Mouse (Mus musculus) neutrophil, adult 5-6 weeks (primary cell): ENCODE measurements at regions not wholly inside any gene's neighbourhood (a gene's known extent, or its start where the extent isn't known, plus 50 kb on each side); places are given as distances from the start of the nearest gene placed in this dataset.

Experiments
- ATAC-seq: fragments of 151-379, 151-347 bp; 2 replicates; pipeline ENCODE4 v1.8.0; 2017; ENCODE audit warnings: mild to moderate bottlenecking, moderate TSS enrichment; ENCODE audit not compliant: insufficient number of reproducible peaks, poor library complexity, low FRiP score, severe bottlenecking; ENCODE audit errors: extremely low read depth

DNA sequence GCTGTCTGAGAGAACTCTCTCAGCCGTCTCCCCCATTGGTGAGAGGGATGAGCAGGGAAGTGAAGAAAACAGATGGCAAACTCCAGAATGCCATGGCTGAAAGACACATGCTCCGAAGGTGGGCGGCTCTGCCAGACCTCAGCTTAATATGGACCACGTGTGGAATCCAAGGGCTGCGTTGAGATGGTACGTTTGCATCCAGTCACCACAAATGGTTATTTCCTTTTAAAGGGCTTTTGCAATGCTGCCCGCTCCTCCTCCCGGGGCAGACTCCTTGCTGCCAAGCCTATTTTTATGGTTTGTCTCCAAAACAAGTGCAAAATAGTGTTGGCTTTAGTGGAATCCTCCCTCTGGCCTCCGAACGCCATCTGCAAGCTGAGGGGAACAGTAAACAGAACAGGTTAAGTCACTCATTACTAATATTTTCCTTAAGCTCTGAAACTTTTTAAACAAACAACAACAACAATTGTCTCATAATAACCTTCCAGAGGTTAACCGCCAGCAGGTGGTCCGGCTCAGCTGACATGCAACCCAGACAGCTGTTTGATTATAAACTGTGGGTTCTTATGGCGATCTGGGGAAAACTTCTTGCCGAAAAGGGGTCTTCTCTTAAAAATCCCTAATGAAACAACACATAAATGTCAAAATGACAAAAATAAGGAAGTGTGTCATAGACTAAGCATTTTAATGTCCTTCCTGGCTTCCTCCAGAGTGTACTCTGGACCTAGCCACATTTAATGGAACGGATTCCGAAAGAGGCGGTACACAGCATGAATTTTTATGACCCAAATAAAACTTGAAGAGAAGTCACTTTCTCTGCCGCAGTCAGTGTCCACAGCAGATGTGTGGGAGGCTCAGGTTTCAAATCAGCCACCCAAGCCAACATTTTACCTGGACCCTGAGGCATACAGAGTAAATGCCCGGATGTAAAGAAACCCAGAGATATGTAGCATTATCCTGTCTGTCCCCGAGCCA is 405.3 kb upstream of the Meis1 start:
- no peak for ATAC-seq

DNA sequence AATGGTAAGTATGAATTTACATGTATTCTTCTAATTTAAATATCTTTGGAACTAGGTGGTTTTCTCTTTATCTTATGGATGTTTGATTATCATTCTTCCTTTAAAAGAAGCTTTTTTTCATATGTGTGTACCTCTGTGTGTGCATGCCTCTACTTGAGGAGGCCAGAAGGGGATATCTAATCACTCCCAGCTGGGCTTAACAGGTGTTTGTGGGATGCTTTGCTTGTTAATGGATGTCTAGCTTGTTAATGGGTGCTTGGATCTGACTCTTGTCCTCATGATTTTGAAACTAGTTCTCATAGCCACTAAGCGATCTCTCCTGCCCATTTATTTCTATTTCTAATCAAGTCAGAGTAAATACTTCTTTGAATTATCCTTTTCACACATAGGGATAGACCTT is 408.8 kb upstream of the Meis1 start:
- no peak for ATAC-seq

DNA sequence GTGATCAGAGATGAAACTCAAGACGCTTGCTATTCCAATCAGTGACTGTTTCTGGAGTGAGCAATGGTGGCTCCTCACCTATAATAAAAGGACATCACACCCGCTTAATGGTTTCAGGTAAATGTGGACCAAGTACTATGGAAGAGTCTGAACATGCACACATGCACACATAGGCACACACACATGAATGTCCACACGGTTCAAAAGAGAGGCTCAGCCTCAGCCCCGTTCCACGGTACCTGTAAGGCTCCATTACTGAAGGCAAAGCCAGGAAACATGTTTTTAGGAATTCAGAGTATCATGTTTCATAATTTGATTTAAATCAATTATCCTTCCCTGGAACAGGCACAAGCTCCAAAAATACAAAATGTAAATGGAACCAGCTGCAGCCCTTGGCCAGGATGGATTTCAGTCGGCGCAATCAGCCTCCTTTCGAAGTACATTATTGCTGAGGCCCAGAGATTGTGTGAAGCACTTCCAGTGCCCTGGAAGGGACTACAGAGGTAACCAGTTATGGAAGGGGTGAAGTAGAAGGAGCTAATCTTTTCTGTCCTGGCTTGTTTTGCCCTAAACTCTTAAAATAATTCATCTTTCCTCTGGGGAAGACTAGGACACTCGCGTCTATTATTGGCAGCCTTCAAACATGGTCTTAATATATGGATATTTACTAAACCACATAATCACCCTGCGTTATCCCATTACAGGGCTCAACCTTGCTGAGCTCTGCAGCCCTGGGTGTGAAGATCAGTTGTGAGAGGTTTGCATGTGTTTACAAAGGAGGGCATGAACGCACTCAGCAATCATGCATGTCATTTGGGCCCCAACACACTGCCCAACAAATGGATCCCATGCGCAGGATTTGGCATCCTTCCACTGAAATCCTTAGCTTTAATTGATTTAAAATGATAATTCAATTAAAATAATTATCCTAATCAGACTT is 415.2 kb upstream of the Meis1 start:
- no peak for ATAC-seq

DNA sequence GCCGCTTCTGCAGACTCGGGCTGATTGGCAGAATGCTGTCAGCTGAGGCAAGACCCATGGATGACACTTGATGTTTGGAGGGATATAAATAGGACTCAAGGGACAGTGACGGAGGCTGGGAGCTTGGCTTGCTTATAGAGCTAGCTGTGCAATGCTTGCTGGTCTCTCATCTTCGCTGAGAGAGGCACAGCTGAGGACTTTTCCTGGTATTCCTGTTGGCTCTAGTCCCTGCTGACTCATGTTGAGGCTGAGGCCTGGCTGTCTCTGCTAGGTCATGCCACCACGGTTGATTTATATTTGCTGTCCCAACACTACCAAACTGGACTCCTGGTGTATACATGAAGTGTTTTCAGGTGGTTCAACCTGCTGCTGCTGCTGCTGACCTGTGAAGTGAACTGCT is 419.6 kb upstream of the Meis1 start:
- no peak for ATAC-seq

DNA sequence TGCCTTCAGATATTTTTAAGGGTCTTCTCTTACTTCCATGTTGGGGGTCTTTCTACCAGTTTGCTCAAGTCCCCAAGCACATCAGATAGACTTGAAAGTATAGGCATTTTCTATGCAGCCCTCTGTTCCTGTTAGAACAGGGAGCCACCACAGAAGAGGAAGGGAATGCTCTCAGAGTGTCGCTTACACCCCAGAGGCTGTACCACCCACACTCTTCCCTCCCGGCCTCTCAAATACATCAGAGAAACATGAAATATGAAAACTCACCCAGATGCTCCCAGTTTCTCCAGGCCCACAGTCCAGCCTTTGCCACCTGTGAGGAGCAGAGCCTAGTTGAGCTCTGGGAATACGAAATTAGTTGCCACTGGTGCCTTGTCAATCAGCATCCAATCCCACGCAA is 423.2 kb upstream of the Meis1 start:
- ATAC-seq, result no peak

DNA sequence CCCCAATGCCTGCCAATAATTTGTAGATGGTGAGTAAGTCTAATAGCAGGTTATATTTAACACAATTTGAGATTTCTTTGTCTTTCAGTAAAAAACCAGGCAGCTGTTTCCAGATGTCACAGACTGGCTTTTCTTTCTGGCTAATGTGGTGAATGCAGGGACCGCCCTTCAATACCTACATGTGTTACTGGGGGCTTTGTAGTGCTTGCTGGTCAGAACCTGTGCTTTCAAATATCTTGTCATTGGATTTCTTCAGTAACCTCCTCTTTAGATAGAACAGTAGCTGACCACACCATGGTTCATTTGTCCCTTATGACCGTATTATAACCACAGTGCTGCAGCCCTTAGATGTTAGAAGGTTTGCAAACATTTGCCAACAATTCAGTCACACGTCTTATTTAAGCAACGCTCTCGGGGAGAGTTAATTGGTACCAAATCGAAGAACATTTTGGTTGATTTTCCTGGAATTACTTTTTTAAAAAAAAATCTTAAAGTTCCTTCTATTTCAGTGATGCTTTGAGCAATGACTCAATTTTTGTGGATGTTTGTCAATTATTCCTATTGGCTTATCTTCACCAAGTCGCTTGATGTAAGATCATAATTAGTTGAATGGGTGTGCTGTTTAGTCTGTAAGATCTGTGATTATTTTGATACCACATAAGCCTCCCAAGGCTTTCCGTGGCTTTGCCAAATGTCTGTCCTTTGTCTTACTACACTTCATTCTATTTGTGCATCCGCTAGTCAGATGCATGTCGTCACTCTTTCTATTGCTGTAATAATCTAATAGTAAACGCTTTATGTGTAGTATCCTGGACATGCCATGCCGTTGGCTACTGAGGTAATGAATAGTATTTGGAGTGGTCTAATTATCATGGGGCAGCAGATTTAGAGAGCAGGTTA is 436.9 kb upstream of the Meis1 start:
- no peak for ATAC-seq

DNA sequence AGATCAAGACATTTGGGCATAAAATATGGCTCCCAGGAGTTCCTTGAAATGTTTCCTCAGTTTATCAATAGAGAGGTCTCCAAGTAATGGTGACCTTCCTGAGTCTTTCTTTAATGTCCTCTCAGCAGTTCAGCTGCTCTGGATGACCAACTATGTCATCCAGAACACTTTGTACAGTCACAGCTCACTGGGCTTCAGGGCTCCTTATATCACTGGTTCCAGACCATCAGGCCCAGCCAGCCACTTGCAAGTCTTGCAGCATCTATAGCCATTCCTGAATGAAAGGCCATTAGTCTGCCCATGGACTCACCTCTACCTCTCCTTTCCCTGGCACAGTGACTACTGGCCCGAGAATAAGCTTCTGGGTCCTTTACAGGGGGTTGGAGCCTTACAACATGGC is 437.8 kb upstream of the Meis1 start:
- no peak for ATAC-seq

DNA sequence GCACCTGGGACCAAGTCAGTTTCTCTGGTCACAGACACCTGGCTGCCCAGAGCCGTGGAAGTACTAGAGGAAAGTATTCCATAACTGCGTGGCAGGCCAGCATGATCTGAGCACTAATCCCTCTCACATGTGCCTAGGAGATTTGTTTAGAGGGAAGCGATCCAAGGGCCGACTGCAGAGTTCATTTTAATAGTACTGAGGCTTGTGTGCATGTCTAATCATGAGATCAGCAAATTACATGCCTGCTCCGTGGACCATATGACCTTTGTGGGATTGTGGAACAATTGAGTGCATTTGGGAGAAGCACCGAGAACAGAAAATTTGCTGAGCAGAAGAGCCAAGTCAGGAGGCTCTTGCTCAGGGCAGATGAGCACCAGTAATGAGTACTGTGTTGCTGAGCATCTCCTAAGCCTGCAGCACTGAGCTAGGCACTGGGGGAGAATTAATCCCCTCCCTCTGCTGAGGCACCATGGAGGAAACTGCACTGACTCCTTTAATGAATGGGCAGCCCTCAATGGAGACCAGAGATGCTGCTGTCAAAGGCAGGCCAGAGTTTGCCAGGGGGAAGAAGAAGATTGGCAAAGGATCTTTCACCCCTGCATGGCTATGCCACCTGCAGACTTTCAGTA is 445.1 kb upstream of the Meis1 start:
- no peak for ATAC-seq

DNA sequence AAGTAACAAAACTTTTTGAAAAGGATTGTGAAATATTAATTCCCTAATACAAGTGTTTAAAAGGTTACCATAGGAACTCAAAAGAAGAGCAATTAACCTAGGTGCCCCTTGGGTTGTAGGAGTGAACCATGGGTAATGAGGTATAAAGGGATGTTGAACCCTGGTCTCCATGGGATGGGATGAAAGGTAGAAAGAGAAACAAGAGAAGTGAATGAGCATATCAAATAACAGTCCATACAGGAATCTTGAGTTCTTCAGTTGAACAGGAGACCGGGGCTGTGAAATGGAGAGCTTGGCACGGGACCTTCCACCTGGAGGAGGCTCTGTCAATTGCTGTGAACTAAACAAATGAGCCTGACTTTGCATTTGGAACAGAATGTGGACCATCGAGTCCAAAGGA is 449.6 kb upstream of the Meis1 start:
- no peak for ATAC-seq

DNA sequence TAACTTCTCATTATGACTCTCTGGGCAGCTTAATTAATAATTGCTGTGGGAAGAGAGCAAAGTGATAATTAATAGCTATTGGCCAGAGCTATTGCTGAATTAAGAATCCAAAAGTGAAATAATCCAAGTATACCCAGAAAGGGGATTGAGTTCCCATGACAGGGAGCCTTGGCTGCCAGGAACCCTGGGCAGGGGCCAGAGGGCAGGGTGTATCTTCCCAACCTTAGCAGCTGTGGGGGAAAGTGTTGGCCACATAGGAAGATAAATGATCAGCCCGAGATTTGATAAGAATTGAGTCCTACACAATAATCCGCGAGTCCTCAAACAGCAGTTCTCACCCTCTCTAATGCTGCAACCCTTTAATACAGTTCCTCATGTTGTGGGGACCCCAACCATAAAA is 450.0 kb upstream of the Meis1 start:
- no peak for ATAC-seq

DNA sequence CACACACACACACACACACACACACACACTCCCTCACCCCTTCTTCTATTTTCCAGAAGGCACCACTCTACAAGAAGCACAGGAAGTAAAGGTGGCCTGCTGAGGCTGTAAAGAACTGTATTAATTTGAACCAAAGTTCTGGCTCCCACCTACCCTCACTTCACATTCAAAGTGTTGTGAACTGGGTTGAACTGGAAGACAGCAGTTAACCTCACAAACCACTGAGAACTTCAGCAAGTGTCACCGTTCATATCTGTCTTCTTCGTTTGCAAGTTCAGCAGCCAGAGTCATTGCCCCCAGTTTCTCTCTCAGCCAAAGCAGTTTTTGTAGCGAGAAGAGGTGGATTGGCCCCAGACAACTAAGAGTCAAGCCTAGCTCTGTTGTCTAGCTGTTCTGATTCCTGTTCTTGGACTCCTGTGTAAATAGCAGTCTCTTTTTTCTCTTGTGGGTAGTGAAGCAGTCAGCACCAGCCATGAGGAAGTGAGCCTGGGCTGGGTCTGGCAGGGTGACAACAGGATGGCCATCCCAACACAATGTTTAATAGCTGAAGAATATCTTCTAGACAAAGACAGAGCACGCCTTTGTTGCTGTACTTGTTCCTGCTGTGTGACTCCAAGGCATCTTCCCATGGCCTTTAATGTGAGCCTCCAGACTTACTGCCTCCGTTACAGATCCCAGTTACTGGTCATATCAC is 452.0 kb upstream of the Meis1 start:
- ATAC-seq, result no peak

DNA sequence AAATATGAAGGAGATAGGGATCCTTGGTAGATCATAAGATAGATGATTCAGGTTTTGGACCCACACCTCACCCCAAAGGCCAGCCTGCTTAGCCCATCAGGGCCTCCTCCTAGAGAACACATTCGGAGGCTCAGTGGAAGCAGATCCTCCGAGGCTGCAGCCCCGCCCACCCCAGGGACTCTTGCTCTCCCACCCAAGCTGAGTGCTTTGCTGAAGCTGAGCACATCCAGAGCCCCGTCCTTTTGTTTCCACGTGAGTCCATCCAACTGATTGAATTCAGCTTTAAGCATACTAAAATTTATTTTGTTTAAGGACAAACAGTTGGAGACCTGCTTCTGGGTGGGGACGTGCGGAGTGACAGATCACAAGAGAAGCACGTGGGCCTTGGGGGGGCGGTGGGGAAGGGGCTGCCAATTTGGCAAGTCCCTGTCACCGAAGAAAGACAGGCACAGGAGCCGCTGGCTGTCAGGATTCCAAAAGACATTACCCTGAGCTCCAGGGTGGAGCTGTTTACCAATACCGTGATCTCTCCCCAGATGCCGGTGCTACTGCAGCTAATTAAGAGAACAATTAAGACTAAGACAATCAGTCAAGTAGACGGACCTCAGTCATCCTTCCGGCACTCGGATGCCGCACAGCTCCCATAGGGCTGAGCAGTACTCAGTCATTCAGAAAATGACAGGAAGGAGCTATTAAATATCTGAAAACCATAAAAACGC is 448.9 kb upstream of the Spred2 start:
- ATAC-seq, result no peak

DNA sequence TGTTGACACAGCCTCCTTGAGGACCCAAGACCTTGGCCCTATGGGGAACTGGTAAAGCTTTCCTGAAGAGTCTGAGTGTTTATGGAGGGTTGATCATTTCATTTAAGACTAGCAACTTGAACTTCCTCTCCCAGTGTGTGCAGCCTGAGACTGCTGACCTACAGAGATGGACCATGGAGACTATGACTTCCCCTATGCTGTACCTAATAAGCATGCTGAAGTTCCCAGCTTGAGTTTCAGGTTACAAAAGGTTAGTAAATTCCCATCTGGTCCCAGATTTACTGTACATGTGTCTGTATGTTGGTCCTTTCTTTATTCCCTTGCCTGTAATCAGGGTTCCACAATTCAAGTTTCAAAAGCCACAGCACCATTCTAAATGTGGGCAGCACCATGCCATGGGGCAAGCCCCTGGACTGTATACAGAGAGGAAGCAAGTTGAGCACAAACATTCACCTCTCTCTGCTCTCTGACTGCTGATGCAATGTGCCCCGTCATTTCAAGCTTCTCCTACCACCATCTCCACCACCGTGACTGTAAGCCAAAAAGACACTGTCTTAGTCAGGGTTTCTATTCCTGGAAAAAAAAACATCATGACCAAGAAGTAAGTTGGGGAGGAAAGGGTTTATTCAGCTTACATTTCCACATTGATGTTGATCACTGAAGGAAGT is 431.0 kb upstream of the Spred2 start:
- ATAC-seq, result no peak

DNA sequence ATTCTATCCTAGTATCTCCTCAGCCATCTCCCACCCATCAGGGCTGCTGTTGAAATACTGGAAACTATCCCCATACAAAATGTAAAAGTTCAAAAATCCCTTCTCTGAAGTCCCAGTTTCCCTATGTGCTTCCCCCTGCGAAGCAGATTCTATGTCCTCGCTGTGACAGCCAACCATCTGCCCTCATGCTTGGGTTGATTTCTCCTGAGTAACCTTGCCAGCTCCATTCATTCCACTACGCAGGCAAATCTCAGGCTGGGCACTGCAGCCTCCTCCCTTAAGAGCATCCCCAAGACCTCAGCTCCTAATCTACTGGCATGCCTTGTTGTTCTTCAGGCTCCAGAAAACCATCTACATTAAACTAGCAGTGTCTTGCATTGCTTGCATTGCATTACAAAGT is 402.5 kb upstream of the Spred2 start:
- no peak for ATAC-seq

DNA sequence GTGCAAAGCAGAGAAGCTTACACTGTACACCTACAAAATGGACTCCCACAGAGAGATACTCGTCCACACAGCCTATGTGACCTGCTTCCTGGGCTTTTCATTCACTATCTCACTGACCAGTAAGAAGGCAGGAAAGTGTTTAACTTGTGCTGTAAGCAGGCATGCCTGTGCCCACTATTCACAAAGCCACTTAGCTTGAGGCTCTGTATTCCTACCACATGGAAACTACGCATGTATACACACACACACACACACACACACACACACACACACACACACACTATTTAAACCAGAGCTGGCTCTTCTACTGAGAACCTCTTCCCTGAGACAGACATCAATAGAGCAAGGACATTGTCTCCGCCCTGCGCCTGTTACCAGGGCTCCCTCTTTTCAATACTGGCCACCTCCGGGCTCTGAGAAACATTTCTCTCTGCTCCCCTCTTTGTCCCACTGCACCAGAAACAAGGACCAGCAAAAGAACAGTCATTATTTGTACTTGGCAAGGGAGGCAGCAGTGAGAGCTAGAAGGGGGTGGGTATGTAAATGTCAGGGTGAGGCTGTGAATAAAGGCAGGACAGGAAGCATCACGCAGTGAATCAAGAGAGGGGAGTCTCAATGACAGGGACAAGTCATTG is 400.2 kb upstream of the Spred2 start:
- no peak for ATAC-seq

DNA sequence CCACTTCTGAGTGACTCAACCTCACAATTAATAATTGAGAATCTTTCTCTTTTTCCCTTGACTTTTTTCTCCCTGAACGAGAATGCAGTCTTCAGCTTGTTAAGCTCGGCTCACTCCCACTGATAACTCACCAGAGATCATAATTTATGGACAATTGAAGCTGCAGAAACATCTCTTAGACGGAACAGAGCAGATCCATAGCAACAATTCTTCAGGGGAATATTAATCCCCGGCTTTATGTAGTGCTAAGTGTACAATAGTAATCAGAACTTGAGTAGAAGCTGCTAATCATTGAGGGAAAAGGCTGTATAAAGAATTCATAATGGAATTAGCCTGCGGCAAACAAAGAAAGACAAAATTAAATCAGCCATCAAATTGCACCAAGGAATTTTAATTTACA is 395.0 kb upstream of the Spred2 start:
- no peak for ATAC-seq
